Mouse (Mus musculus) adrenal gland, adult 2 months (tissue): ENCODE data around the gene Fsd1l. TPM values are rescaled to one million over a fixed set of nuclear protein-coding genes. Genes with fewer than 3 reads are reported as not detected.
"Not testable (repeated sequence)": the region's sequence is repeated elsewhere in the genome, so short reads cannot be mapped to it uniquely, and the experiment has no call there.

Source experiments
- DNase-seq: peaks from one replicate; pipeline ENCODE4 v3.0.0; 2021
- polyA plus RNA-seq: library from polyadenylated mRNA; depleted of rRNA; stranded (reverse); fragments of >200 nt; gene quantifications from 2 replicates; pipeline ENCODE4 v1.2.3, GENCODE M21; 2012
- total RNA-seq, 2 experiments: library from RNA; stranded (reverse); gene quantifications; 2 replicates each; pipeline ENCODE4 v1.2.3; 2021

Fsd1l gene
- total and polyA plus RNA-seq, 3 experiments = 0.12 to 7.3 (median 6.9) TPM

DNA sequence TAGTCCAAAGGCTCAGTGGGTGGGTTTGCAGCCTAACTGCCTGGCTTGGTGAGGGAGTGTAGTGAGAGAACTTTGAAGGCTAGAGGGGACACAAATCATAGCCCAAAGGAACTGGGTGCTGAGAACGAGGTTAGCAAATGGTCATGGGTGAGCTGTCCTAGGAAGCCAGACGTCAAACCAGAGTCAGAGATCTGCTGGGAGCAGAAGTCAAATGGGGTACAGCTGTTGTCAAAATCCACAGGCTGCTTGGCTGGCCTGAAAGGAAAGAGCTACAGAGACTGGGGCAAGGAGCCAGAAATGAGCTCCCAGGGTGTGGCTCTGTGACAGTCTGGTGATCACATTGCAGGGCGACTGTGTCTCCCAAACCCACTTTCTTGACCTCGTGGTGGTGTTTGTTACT, 2.3 kb upstream of the Fsd1l start:
- peak; percentile 28 for DNase-seq

- no peak for DNase-seq
Observed at GRCm38 (mm10) chr4:53630963-53631315, 332 bp upstream of the Fsd1l start.

- no peak for DNase-seq
Observed at GRCm38 (mm10) chr4:53632011-53632349, 709 bp downstream of the Fsd1l start.

DNA sequence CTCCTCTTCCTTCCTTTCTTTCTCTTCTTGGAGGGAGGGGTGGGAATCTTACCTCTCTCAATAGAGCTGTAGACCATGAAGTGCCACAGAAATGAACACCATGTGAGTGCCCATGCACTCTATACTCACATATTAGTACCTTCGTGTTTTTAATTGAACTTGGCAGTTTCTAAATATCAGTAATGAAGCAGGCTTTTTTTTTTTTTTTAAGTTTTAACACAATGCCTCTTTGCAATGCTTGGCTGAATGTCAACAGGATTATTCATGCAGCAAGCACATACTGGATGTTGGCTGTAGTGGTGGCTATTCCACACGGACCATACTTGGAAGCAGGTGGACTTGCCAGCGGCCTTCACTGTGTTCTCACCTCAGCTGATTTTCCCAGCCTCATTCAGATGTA, 4.1 kb downstream of the Fsd1l start:
- DNase-seq = no peak

GRCm38 (mm10) chr4:53637269-53637909, 6.1 kb downstream of the Fsd1l start:
- no peak for DNase-seq

- no peak for DNase-seq
Observed at GRCm38 (mm10) chr4:53638549-53639123, 7.4 kb downstream of the Fsd1l start.

DNA sequence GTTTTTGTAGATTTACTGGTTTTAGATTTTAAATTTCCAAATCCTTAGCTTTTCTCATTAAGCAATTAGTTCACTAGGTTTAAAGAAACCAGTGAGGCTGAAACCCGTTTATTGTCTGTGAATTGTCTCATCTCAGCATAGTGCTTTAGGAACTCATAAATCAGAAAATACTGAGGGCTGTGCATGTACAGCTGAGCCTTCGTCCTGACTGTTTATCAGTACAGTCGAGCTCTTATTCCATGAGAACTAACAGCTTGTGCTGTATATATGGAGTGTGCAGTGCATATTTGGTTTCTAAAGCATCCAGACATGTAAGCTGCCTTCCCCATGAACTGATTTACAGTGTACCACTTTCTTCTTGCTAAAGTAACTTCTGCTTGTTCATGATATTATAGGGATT, 26.8 kb downstream of the Fsd1l start:
- DNase-seq = no peak

- no peak for DNase-seq
Observed at GRCm38 (mm10) chr4:53660711-53661110, 29.4 kb downstream of the Fsd1l start.

DNA sequence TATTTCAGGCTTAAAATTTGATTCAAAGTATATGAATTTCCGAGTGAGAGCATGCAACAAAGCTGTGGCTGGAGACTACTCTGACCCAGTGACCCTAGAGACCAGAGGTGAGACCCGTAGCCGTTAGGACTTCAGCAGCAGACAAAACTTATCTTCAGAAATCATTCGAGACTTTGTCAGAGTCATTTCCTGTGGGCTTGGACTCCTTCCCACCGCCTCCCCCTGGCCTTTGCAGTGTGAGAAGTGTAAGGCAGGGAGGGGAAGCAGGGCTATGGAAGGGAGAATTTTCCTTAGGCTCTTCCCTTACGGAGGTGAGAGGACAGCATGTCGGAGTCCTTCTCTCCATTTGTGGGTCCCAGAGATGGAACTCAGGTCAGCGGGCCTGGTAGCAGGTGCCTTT, 50.8 kb downstream of the Fsd1l start:
- no peak for DNase-seq

- no peak for DNase-seq
Observed at GRCm38 (mm10) chr4:53688965-53689364, 57.7 kb downstream of the Fsd1l start.

GRCm38 (mm10) chr4:53691418-53691817, 60.1 kb downstream of the Fsd1l start:
- no peak for DNase-seq

DNA sequence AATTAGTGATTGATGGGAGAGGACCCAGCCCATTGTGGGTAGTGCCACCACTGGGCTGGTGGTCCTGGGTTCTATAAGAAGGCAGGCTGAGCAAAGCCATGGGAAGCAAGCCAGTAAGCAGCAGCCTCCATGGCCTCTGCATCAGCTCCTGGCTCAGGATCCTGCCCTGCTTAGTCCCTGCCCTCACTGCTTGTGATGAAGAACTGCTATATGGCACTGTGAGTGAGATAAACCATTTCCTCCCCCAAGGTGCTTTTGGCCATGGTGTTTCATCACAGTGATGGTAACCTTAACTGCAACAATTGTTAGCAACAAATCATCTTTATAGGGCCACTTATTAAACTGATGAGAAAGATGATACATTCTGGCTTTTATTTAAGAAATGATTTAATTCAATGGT, 77.9 kb downstream of the Fsd1l start:
- DNase-seq = not testable (repeated sequence)

DNA sequence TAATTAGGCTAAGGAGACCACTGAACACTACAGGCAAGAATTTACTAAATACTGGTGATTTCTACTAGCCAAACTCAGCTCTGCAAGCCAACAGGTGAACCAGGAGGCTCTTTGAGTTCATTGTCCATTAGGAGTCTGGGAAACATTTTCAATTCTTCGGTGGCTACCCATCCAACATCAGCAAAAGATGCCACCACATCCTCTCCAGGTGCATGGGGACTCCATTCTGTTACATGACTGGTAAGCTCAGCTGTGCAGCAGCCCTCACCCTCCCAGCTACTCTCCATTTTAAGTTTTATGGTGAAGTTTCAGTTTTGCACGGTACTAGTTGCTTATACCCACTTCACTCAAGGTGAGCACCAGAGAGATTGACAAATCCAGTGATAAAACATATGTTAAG, 78.8 kb downstream of the Fsd1l start:
- no peak for DNase-seq

DNA sequence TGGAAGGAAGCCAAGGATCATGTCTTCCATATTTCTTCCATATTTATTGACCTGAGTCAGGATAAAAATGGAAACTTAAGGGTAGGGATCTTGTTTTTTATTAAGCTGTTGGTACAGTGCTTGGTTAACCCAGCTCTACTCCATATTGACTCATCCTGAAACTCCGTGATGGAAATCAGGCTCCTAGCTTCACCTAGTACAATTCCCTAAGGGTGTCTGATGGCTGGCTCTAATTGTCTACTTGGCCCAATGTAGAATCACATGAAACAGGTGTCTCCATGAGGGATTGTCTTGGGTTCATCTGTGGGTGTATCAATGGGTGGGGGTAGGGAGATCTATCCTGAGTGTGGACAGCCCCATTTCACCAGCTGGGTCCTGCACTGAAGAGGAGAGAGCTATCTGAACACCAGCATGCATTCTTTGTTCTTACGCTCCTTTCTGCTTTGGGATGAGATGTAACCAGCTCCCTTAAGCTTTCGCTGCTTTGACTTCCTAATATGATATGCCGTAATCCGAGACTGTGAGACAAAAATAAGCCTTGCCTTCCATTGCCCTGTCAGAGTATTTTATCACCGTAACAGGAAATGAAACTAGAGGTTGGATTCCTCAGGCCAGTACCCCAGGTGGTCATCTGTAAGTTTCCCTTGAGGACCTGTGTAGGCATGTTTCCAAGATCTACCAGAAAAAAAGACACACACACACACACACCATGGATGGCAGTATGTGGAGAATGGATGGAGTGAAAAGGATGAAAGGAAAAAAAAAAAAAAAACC, 79.5 kb downstream of the Fsd1l start:
- DNase-seq = no peak

- DNase-seq = no peak
Observed at GRCm38 (mm10) chr4:53713704-53714050, 82.4 kb downstream of the Fsd1l start, which contains the start of gene Fktn. Fktn (plus strand) TSS chr4:53713998.

DNA sequence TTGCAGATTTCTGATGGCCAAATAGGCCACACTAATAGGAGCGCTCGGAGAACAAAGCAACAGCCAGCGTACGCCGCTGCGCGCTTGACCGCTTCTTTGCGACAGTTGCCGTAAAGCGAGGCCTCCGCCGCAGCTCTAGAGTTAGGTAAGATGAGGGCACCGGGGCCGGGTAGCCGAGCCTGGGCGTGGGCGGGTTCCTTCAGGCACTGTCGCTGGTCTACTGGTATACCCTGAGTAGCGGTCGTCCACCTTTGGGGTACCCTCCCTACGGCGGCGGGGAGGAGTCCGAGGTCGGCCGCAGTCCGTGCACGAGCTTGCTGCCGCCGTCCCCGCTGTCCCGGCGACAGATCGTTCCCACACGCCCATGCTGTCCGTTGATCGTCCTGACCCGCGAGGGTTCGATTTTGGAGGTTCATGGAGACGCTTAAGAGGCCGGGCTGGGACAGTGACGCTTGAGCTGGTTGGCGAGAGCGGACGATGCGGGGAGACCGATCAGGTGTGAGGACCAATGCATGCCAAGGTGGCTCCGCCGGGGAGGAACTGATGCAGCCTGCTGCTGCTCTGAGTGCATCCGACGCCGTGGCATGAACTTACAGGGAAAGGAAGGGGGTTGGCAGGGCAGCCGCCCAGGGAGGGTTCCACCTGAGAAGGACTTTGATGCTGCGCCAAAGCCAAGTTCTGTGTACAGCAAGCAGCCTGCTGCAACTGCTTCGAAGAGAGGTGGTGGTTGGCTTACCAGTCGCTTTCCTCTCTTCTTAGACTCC, 83.0 kb downstream of the Fsd1l start:
- DNase-seq = peak; percentile 92

DNA sequence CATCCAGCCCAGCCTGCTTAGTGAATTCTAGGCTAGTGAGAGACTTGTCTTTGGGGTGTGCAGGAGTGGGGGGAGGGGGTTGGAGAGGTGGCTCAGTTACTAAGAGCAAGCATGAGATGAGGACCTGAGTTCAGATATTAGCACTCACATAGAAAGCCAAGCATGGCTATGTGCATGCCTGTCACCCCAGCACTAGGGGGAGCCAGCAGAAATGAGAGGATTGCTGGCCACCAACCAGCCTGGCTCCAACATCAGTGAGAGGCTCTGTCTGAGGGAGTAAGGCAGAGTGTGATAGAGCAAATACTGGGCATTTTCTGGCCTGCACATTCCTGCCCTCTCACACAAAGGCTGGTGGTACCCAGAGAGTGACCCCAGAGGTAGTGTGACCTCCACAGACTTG, 84.7 kb downstream of the Fsd1l start:
- peak; percentile 42 for DNase-seq

DNA sequence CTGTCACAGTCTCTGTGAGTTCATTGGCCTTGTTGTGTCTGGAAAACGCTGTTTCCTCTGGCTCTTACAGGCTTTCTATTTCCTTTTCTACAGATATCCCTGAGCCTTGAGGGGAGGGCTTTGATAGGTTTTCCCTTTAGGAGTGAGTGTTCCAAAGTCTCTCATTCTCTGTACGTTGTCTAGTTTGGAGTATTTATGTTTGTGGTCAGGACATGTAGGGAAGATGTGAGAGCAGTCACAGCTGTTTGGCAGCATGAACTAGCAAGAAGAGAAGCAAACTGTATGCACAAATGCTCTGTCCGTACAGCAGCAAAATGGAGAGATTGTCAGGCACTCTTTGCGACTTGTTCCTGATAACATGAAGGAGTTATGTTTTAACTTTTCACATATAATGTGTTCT, 86.3 kb downstream of the Fsd1l start:
- DNase-seq = no peak

GRCm38 (mm10) chr4:53718261-53718660, 87.0 kb downstream of the Fsd1l start:
- DNase-seq = peak; percentile 15

DNA sequence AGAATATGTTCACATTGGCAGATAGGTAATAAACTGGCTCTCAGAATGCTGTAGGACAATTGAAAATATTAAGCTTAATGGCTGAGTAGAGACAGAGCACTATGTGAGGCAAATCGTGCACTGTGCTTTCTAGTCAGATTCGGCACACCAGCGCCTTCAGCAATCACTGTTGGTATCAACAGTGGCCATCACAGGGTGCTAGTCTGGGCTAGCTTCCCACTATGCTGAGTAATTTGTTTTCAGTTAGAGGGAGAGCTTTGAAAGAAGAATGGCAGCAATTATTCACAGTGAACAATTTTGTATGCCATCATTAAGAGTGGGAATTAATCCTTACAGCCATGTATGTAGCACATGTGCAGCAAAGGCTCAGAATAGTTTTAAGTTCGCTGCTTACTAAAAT, 91.2 kb downstream of the Fsd1l start:
- no peak for DNase-seq

GRCm38 (mm10) chr4:53726100-53726499, 94.8 kb downstream of the Fsd1l start:
- not testable (repeated sequence) for DNase-seq

- no peak for DNase-seq
Observed at GRCm38 (mm10) chr4:53728121-53728520, 96.8 kb downstream of the Fsd1l start.
